Mouse (Mus musculus): ENCODE results near the gene Mfap5. TPM values are rescaled to one million over a fixed set of nuclear protein-coding genes. Genes with fewer than 3 reads are reported as not detected.

The Mfap5 gene
- not detected for polyA plus RNA-seq (2017; shearing (Covaris generic))

DNA sequence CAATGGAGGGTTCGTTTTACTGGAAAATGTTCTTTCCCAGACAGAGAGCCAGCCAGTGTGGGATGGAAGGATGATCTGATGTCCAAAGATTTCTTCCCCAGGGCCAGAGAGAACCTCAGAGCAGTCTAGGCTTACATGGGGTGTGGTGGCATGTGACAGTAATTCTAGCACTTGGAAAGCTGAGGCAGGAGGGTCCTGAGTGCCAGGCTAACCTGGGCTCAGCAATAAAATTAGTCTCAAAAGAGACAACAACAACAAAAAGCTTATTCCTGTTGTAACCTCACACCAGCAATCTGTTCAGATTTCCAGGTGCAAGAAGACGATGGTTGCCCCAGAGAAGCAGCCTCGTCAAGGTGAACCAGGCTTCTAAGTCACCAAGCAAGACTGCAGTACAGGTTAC is at the start of gene Mfap5:
TSS of gene Mfap5 (plus strand) at position 301 of the 400 bp plus-strand sequence.

GRCm38 (mm10) chr6:122498661-122499060 is 7.0 kb upstream of the Mfap5 start, which contains the start of gene Rimklb:
Gene Rimklb, minus strand, starts transcription at chr6:122498761.

DNA sequence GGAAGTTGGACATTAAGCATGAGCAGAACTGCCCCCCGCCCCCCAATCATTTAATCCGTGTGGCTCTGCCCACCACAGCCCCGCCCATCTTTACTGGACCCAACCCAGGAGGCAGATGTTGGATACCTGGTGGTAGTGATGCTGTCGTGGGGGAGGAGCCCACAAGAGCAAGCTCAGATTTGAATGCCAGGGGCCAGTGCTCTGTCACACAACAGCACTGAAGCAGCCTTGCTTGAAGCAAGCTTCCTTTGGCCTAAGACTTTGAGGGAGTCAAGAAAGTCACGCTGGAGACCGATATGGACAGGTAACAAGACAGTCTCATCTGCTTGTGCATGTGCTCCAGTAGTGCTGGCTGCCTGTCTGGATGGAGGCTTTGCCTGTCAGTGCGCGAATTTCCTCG is 48.0 kb downstream of the Mfap5 start, which contains the start of gene Aicda:
TSS of gene Aicda (plus strand) at position 196 of the 400 bp plus-strand sequence.

Other genes starting within 250 kb of the Mfap5 start
- 3.8 TPM for gene Klrg1, start 223.0 kb upstream of the Mfap5 start, polyA plus RNA-seq (2017; shearing (Covaris generic))
- 203 TPM for gene M6pr, start 197.1 kb upstream of the Mfap5 start, polyA plus RNA-seq (2017; shearing (Covaris generic))
- 8.9 TPM for gene Phc1, start 165.3 kb upstream of the Mfap5 start, polyA plus RNA-seq (2017; shearing (Covaris generic))
- not detected for gene Rimklb, start 7.1 kb upstream of the Mfap5 start, polyA plus RNA-seq (2017; shearing (Covaris generic))
- 0.20 TPM for gene Aicda, start 48.0 kb downstream of the Mfap5 start, polyA plus RNA-seq (2017; shearing (Covaris generic))
- gene Apobec1, start 96.6 kb downstream of the Mfap5 start, polyA plus RNA-seq (2017; shearing (Covaris generic)) = 9.9 TPM
- gene Gdf3, start 104.2 kb downstream of the Mfap5 start, polyA plus RNA-seq (2017; shearing (Covaris generic)) = not detected
- not detected for gene Dppa3, start 120.6 kb downstream of the Mfap5 start, polyA plus RNA-seq (2017; shearing (Covaris generic))
- gene Nanog, start 201.6 kb downstream of the Mfap5 start, polyA plus RNA-seq (2017; shearing (Covaris generic)) = not detected

Measured in effector memory CD4-positive, alpha-beta T cell, adult 5 months (primary cell).